Mouse (Mus musculus) heart, embryonic 15.5 days (tissue): ENCODE data around the gene Hfm1. TPM values are rescaled to one million over a fixed set of nuclear protein-coding genes. Genes with fewer than 3 reads are reported as not detected.

Experiments used
- ATAC-seq: fragments of 200-750 bp; cut with Nextera tagmentation; replicated peaks from 2 replicates; pipeline ENCODE4 v1.8.0; 2017; ENCODE audit warnings: low read depth, moderate TSS enrichment; ENCODE audit not compliant: insufficient number of reproducible peaks, insufficient read depth, low FRiP score
- H3K27ac ChIP-seq: fragments of 300-500 bp; sonication (generic); 2 replicates; pipeline ENCODE4 v1.5.1; 2015; ENCODE audit warnings: mild to moderate bottlenecking, inconsistent platforms
- H3K27me3 ChIP-seq: fragments of 300-500 bp; sonication (generic); 2 replicates; pipeline ENCODE4 v1.6.1; 2015; ENCODE audit warnings: inconsistent platforms
- H3K36me3 ChIP-seq: fragments of 300-500 bp; sonication (generic); 2 replicates; pipeline ENCODE4 v1.6.1; 2015; ENCODE audit warnings: mild to moderate bottlenecking, inconsistent platforms
- H3K4me1 ChIP-seq: fragments of 300-500 bp; sonication (generic); replicated peaks from 2 replicates; pipeline ENCODE4 v1.6.1; 2015; ENCODE audit warnings: inconsistent platforms
- H3K4me2 ChIP-seq: fragments of 300-500 bp; sonication (generic); 2 replicates; pipeline ENCODE4 v1.6.1; 2015; ENCODE audit warnings: inconsistent platforms, mild to moderate bottlenecking, moderate library complexity
- H3K4me3 ChIP-seq: fragments of 300-500 bp; sonication (generic); 2 replicates; pipeline ENCODE4 v1.5.1; 2015; ENCODE audit warnings: mild to moderate bottlenecking, inconsistent platforms
- H3K9ac ChIP-seq: fragments of 300-500 bp; sonication (generic); 2 replicates; pipeline ENCODE4 v1.6.1; 2015; ENCODE audit warnings: mild to moderate bottlenecking, inconsistent platforms
- H3K9me3 ChIP-seq: fragments of 300-500 bp; sonication (generic); replicated peaks from 2 replicates; pipeline ENCODE4 v1.6.1; 2016; ENCODE audit warnings: inconsistent platforms
- WGBS: fragments of 180-500 bp; shearing (Covaris S2); methylation state at CpG from one replicate; pipeline ENCODE4 v1.1.7; 2015; ENCODE audit warnings: mixed read lengths; 5-methylcytosine and 5-hydroxymethylcytosine counted together
- polyA plus RNA-seq: library from polyadenylated mRNA; unstranded; fragments of >200 nt; fragmentation: Nextera tagmentation; extraction: Ambion mirVana; gene quantifications from 2 replicates; pipeline ENCODE4 v1.2.1, GENCODE M21; 2015

The Hfm1 gene
- polyA plus RNA-seq, 1 experiment from 2014 or later: 0.39 TPM

DNA sequence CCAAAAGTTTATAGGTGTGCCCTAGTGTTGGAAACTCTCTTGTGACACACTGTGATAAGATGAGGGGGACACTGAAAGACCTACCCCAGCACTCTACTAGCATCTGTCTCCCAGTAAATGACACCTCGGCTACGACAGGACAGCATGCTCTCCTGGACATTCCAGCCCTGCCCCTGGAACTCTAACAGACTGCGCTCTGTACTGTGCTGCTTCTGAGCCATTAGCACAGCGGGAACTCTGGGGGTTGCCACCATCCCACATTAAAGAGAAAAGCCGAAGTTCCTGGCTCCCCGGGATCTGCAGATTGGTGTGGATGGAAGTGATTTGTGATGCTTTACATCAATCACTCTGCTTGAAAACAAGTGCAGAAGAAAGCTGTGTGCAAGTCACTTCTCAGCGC is 93.1 kb downstream of the Hfm1 start:
- no peak overlapping the region for H3K27ac ChIP-seq
- no peak overlapping the region for H3K4me3 ChIP-seq
- WGBS: 9% methylated on average over 7 of the region's 7 CpGs
- H3K4me1 ChIP-seq: peaks cover 4% of the 10 kb centered on the region; the same call in 1 of the 2 replicates
- H3K9ac ChIP-seq: no peak overlapping the region
- H3K4me2 ChIP-seq: peak overlapping the region; percentile 46
- H3K36me3 ChIP-seq: no peaks in the 10 kb centered on the region
- no peak for ATAC-seq
- H3K27me3 ChIP-seq: no peaks in the 10 kb centered on the region
- no peaks in the 10 kb centered on the region for H3K9me3 ChIP-seq

- H3K27ac ChIP-seq: no peak overlapping the region
- no peak for ATAC-seq
- WGBS: 80% methylated on average over 6 of the region's 6 CpGs
- no peak overlapping the region for H3K9ac ChIP-seq
- peaks cover 4% of the 10 kb centered on the region; the same call in 1 of the 2 replicates for H3K4me1 ChIP-seq
- no peaks in the 10 kb centered on the region for H3K27me3 ChIP-seq
- no peaks in the 10 kb centered on the region for H3K36me3 ChIP-seq
- no peak overlapping the region for H3K4me3 ChIP-seq
- no peak overlapping the region for H3K4me2 ChIP-seq
- no peaks in the 10 kb centered on the region for H3K9me3 ChIP-seq
These were observed 94.7 kb downstream of the Hfm1 start for GRCm38 (mm10) chr5:106831401-106831800.

DNA sequence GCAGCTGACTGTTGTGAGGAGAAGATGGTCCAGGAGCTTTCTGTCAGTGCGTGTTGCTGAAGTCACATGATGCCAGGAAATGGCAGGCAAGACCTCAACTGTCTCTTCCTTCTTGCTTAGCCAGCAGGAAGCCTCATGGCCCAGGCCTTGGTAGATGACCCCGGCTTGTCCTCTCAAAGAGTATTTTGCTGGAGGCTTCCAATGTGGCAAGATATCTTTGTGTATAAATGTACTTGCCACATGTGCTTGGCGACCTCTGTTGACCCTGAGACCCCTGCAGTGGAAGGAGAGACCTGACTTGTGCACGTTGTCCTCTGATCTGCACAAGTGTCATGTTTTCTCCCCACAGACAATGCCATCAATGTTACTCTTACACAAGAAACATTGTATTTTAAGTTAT is 95.3 kb downstream of the Hfm1 start:
- Histone ChIP-seq H3K9me3 (no peaks in the 10 kb centered on the region), H3K4me1 (peaks cover 4% of the 10 kb centered on the region; the same call in 1 of the 2 replicates), H3K36me3 (no peaks in the 10 kb centered on the region), H3K4me2 (no peak overlapping the region), H3K4me3 (no peak overlapping the region), H3K27ac (no peak overlapping the region), H3K9ac (no peak overlapping the region), H3K27me3 (no peaks in the 10 kb centered on the region)
- ATAC-seq: no peak
- 66% methylated on average over 4 of the region's 4 CpGs for WGBS

GRCm38 (mm10) chr5:106826740-106827139 is 99.4 kb downstream of the Hfm1 start:
- no peak for ATAC-seq
- Histone ChIP-seq H3K4me1 (peaks cover 6% of the 10 kb centered on the region; the same call in 1 of the 2 replicates), H3K27me3 (no peaks in the 10 kb centered on the region)

DNA sequence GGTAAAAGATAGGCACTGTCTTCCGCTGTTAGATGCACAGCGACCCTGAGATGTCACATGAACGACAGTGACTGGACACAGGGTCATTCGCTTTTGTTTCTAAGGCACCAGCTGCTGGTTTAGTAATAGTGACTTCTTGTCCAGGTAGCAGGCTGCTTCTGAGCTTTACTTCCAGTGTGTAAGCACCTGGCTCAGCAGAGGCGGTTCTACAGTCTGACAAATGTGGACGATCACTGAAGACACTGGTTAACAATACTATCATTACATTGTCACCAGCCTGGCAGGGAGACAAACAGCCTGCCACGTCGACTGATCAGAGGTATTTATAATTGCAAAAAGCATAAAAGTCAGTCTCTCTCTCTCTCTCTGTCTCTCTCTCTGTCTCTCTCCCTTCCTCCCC is 100.1 kb downstream of the Hfm1 start:
- H3K4me2 ChIP-seq: peak overlapping the region; percentile 69; the same call in 1 of the 2 replicates
- no peak overlapping the region for H3K4me3 ChIP-seq
- H3K9me3 ChIP-seq: no peaks in the 10 kb centered on the region
- 65% methylated on average over 8 of the region's 8 CpGs for WGBS
- no peak for ATAC-seq
- peaks cover 6% of the 10 kb centered on the region; the same call in 1 of the 2 replicates for H3K4me1 ChIP-seq
- no peak overlapping the region for H3K27ac ChIP-seq
- no peak overlapping the region for H3K9ac ChIP-seq
- H3K27me3 ChIP-seq: no peaks in the 10 kb centered on the region
- H3K36me3 ChIP-seq: no peaks in the 10 kb centered on the region

More at GRCm38 (mm10) chr5:106826740-106827139, 99.4 kb downstream of the Hfm1 start:
- no peak overlapping the region for H3K9ac ChIP-seq
- H3K36me3 ChIP-seq: no peaks in the 10 kb centered on the region
- H3K9me3 ChIP-seq: no peaks in the 10 kb centered on the region
- H3K4me3 ChIP-seq: no peak overlapping the region
- H3K4me2 ChIP-seq: no peak overlapping the region
- H3K27ac ChIP-seq: no peak overlapping the region

GRCm38 (mm10) chr5:106825301-106825853 is 100.7 kb downstream of the Hfm1 start:
- Histone ChIP-seq H3K27me3 (no peaks in the 10 kb centered on the region), H3K9ac (peak overlapping the region; percentile 20; the same call in 1 of the 2 replicates), H3K27ac (no peak overlapping the region), H3K4me1 (peaks cover 6% of the 10 kb centered on the region; the same call in 1 of the 2 replicates), H3K36me3 (no peaks in the 10 kb centered on the region), H3K9me3 (no peaks in the 10 kb centered on the region), H3K4me3 (peak overlapping the region; percentile 46), H3K4me2 (peak overlapping the region; percentile 69)
- no peak; the same call in 1 of the 2 replicates for ATAC-seq
- 14% methylated on average over 19 of the region's 19 CpGs for WGBS

GRCm38 (mm10) chr5:106824716-106825115 is 101.4 kb downstream of the Hfm1 start:
- no peak for ATAC-seq
- no peak overlapping the region for H3K9ac ChIP-seq
- H3K27me3 ChIP-seq: no peaks in the 10 kb centered on the region
- no peaks in the 10 kb centered on the region for H3K9me3 ChIP-seq
- peaks cover 6% of the 10 kb centered on the region; the same call in 1 of the 2 replicates for H3K4me1 ChIP-seq
- H3K27ac ChIP-seq: no peak overlapping the region
- WGBS: 84% methylated on average over 5 of the region's 5 CpGs
- H3K4me2 ChIP-seq: peak overlapping the region; percentile 69; the same call in 1 of the 2 replicates
- no peak overlapping the region for H3K4me3 ChIP-seq
- no peaks in the 10 kb centered on the region for H3K36me3 ChIP-seq

DNA sequence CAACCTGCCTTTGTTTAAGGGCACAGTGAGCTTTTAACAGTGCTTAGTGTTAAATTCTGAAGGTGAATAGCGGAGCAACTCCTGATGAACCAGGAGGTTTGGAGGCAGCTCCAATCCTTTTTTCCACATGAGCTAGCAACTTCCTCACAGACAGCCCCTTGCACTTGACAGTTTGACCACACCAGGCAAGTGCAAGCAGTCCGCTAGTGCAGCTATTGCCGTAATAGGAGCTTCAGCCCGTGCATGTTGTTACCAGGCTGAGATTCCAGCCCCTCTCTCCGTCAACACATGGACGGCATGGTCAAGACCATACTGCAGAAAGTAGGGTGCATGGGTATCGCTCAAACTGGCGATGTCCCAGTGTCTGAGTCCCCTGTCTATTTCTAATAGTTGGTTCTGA is 106.5 kb downstream of the Hfm1 start:
- H3K9ac ChIP-seq: no peak overlapping the region
- H3K4me3 ChIP-seq: no peak overlapping the region
- ATAC-seq: no peak
- no peak overlapping the region for H3K27ac ChIP-seq
- no peaks in the 10 kb centered on the region; the same call in none of the 2 replicates for H3K27me3 ChIP-seq
- H3K4me2 ChIP-seq: no peak overlapping the region
- no peaks in the 10 kb centered on the region for H3K9me3 ChIP-seq
- H3K36me3 ChIP-seq: no peaks in the 10 kb centered on the region
- WGBS: 75% methylated on average over 8 of the region's 8 CpGs
- no peaks in the 10 kb centered on the region for H3K4me1 ChIP-seq

DNA sequence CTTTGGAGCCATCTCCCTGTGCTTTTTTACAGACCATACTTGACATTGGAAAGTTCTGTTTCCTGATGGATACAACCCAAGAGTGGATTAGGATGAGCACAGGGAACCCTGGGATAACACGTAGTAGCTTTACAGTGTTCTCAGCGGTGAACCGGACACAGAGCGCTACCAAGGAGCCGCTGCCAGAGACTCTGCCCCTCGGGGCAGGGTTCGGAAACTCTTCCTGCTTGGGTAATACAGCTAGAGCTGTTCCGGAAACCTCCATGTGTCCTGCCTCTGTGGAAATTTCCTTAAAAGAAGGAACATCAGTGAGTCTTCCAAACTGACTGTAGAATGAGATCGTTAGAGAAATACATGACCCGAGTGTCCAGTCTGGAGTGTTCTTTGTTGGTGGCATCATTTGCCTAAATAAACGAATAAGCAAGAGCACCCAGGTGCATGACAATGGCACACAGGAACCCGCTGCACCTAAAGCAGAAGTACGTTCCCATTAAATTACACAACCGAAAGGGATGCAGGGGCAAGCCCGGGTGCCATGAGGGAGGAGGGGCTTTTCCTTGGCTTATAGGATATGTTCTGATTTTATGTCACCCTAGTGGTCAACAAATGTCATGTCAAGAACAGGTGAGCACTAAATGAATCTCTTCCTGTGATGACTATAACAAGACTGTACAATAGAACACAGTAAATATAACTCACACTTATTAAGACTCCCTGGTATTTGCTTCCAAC is 110.0 kb downstream of the Hfm1 start:
- Histone ChIP-seq H3K9ac (no peak overlapping the region), H3K27me3 (no peaks in the 10 kb centered on the region; the same call in none of the 2 replicates), H3K4me2 (peak overlapping the region; percentile 33), H3K27ac (no peak overlapping the region), H3K36me3 (no peaks in the 10 kb centered on the region), H3K4me1 (no peaks in the 10 kb centered on the region), H3K4me3 (no peak overlapping the region), H3K9me3 (no peaks in the 10 kb centered on the region)
- WGBS: 57% methylated on average over 15 of the region's 15 CpGs
- no peak for ATAC-seq

- H3K9me3 ChIP-seq: no peaks in the 10 kb centered on the region
- 58% methylated on average over 6 of the region's 6 CpGs for WGBS
These were observed 111.5 kb downstream of the Hfm1 start for GRCm38 (mm10) chr5:106814611-106815010.

GRCm38 (mm10) chr5:106803094-106803493 is 123.0 kb downstream of the Hfm1 start:
- H3K27me3 ChIP-seq: 0 out of 2 replicates have a peak, but pooled peaks cover 7% of the 10 kb centered on the region
- no peak overlapping the region for H3K4me3 ChIP-seq
- peaks cover 20% of the 10 kb centered on the region for H3K4me1 ChIP-seq
- H3K9me3 ChIP-seq: no peaks in the 10 kb centered on the region
- no peak; the same call in 1 of the 2 replicates for ATAC-seq
- WGBS: 3% methylated on average over 12 of the region's 12 CpGs
- H3K27ac ChIP-seq: no peak overlapping the region
- H3K4me2 ChIP-seq: peak overlapping the region; percentile 7; the same call in 1 of the 2 replicates
- H3K36me3 ChIP-seq: no peaks in the 10 kb centered on the region
- H3K9ac ChIP-seq: no peak overlapping the region

More at GRCm38 (mm10) chr5:106814611-106815010, 111.5 kb downstream of the Hfm1 start:
- H3K27me3 ChIP-seq: no peaks in the 10 kb centered on the region; the same call in none of the 2 replicates
- ATAC-seq: no peak
- H3K4me3 ChIP-seq: no peak overlapping the region
- no peak overlapping the region for H3K27ac ChIP-seq
- H3K9ac ChIP-seq: no peak overlapping the region
- H3K4me2 ChIP-seq: no peak overlapping the region
- H3K36me3 ChIP-seq: no peaks in the 10 kb centered on the region
- H3K4me1 ChIP-seq: no peaks in the 10 kb centered on the region
